Mouse (Mus musculus) embryonic fibroblast, embryonic 13.5 days (primary cell): ENCODE data around the gene Rhox3c.
"Not testable (repeated sequence)": the region's sequence is repeated elsewhere in the genome, so short reads cannot be mapped to it uniquely, and the experiment has no call there.

ENCODE experiments used
- CTCF ChIP-seq: IDR thresholded peaks from 2 replicates; pipeline ENCODE4 v1.5.1; 2011; ENCODE audit warnings: mild to moderate bottlenecking, control low read depth, low read length, moderate library complexity, borderline replicate concordance; ENCODE audit not compliant: insufficient read depth
- POLR2A ChIP-seq: IDR thresholded peaks from 2 replicates; pipeline ENCODE4 v1.6.1; 2011; ENCODE audit warnings: low read depth, mild to moderate bottlenecking, control low read depth, low read length, moderate library complexity

DNA sequence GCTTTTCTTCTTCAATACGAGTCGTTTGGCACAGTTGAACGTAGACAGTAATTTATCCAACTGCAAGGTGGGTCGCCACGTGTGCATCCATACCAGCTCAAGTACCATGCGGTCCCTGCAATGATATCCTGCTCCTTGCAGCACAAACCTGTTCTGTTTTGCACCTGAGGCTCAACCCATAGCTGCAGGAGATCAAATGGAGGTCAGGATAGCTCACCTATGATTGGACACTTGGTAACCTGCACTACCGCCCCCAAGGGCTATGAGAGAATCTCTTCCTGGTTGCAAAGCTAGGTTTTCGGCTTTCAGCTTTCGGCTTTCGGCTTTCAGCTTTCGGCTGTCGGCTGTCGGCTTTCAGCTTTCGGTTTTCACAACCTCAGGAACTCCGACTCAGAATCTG, 26.2 kb upstream of the Rhox3c start, which contains the start of gene Rhox4b:
- TF ChIP-seq CTCF, POLR2A: not testable (repeated sequence)
